Mouse (Mus musculus) forebrain, embryonic 13.5 days (tissue): ENCODE data around the gene Olfr786. TPM values are rescaled to one million over a fixed set of nuclear protein-coding genes. Genes with fewer than 3 reads are reported as not detected.

Experiments
- ATAC-seq: fragments of 200-750 bp; cut with Nextera tagmentation; 2 replicates; pipeline ENCODE4 v1.8.0; 2017
- H3K27ac ChIP-seq: fragments of 300-500 bp; sonication (generic); 2 replicates; pipeline ENCODE4 v1.5.1; 2015; ENCODE audit warnings: inconsistent platforms, mild to moderate bottlenecking, moderate library complexity
- H3K27me3 ChIP-seq: fragments of 300-500 bp; sonication (generic); 2 replicates; pipeline ENCODE4 v1.6.1; 2015; ENCODE audit warnings: mild to moderate bottlenecking, inconsistent platforms
- H3K36me3 ChIP-seq: fragments of 300-500 bp; sonication (generic); 2 replicates; pipeline ENCODE4 v1.6.1; 2015; ENCODE audit warnings: mild to moderate bottlenecking, inconsistent platforms; ENCODE audit not compliant: poor library complexity, severe bottlenecking
- H3K4me1 ChIP-seq: fragments of 300-500 bp; sonication (generic); 2 replicates; pipeline ENCODE4 v1.6.1; 2015; ENCODE audit warnings: inconsistent platforms
- H3K4me2 ChIP-seq: fragments of 300-500 bp; sonication (generic); 2 replicates; pipeline ENCODE4 v1.6.1; 2015; ENCODE audit warnings: inconsistent platforms, mild to moderate bottlenecking, moderate library complexity
- H3K4me3 ChIP-seq: fragments of 300-500 bp; sonication (generic); 2 replicates; pipeline ENCODE4 v1.5.1; 2015; ENCODE audit warnings: mild to moderate bottlenecking, inconsistent platforms
- H3K9ac ChIP-seq: fragments of 300-500 bp; sonication (generic); 2 replicates; pipeline ENCODE4 v1.6.1; 2015; ENCODE audit warnings: mild to moderate bottlenecking, inconsistent platforms
- H3K9me3 ChIP-seq: fragments of 300-500 bp; sonication (generic); replicated peaks from 2 replicates; pipeline ENCODE4 v1.6.1; 2016; ENCODE audit warnings: inconsistent platforms
- WGBS: fragments of 180-500 bp; shearing (Covaris S2); methylation state at CpG from one replicate; pipeline ENCODE4 v1.1.7; 2015; 5-methylcytosine and 5-hydroxymethylcytosine counted together
- polyA plus RNA-seq: library from polyadenylated mRNA; unstranded; fragments of >200 nt; fragmentation: Nextera tagmentation; extraction: Ambion mirVana; gene quantifications from 2 replicates; pipeline ENCODE4 v1.2.1, GENCODE M21; 2015

Olfr786 gene
- polyA plus RNA-seq = not detected in 2 replicates

- Histone ChIP-seq H3K4me2 (no peak within 1 kb of the TSS), H3K9ac (no peak within 1 kb of the TSS), H3K4me3 (no peak within 1 kb of the TSS), H3K27me3 (no peaks in the 10 kb centered on the region), H3K9me3 (no peaks in the 10 kb centered on the region), H3K27ac (no peak within 1 kb of the TSS), H3K4me1 (no peaks in the 10 kb centered on the region), H3K36me3 (no peaks in the 10 kb centered on the region)
- no peak for ATAC-seq
Measured at GRCm38 (mm10) chr10:129427006-129427405, at the start of gene Olfr786. Olfr786 (plus strand) TSS chr10:129427306.

- Histone ChIP-seq H3K36me3 (no peaks in the 10 kb centered on the region), H3K4me3 (no peak within 1 kb of the TSS), H3K4me1 (no peaks in the 10 kb centered on the region), H3K27me3 (no peaks in the 10 kb centered on the region), H3K4me2 (no peak within 1 kb of the TSS), H3K9ac (no peak within 1 kb of the TSS), H3K27ac (no peak within 1 kb of the TSS), H3K9me3 (no peaks in the 10 kb centered on the region)
- no peak for ATAC-seq
Measured at GRCm38 (mm10) chr10:129383783-129384182, 43.3 kb upstream of the Olfr786 start, which contains the start of gene Olfr784. Olfr784 (plus strand) TSS chr10:129384083.

GRCm38 (mm10) chr10:129400892-129401291, 26.2 kb upstream of the Olfr786 start:
- H3K4me1 ChIP-seq = no peaks in the 10 kb centered on the region
- no peak for ATAC-seq
- no peaks in the 10 kb centered on the region for H3K9me3 ChIP-seq
- no peak overlapping the region for H3K27ac ChIP-seq
- H3K4me3 ChIP-seq = no peak overlapping the region
- H3K4me2 ChIP-seq = no peak overlapping the region
- H3K27me3 ChIP-seq = no peaks in the 10 kb centered on the region
- H3K9ac ChIP-seq = no peak overlapping the region
- H3K36me3 ChIP-seq = no peaks in the 10 kb centered on the region
- WGBS = 45% methylated on average over 5 of the region's 5 CpGs

GRCm38 (mm10) chr10:129405126-129405525, 22.0 kb upstream of the Olfr786 start, which contains the start of gene Olfr785:
Olfr785 (plus strand) TSS chr10:129405426.
- no peak for ATAC-seq
- Histone ChIP-seq H3K9me3 (no peaks in the 10 kb centered on the region), H3K9ac (no peak within 1 kb of the TSS), H3K4me3 (no peak within 1 kb of the TSS), H3K27ac (no peak within 1 kb of the TSS), H3K4me2 (no peak within 1 kb of the TSS), H3K4me1 (no peaks in the 10 kb centered on the region), H3K36me3 (no peaks in the 10 kb centered on the region), H3K27me3 (no peaks in the 10 kb centered on the region)
- 83% methylated on average over 2 of the region's 2 CpGs for WGBS

- WGBS = 85% methylated on average over 3 of the region's 3 CpGs
- Histone ChIP-seq H3K4me2 (no peak within 1 kb of the TSS), H3K9me3 (no peaks in the 10 kb centered on the region), H3K27me3 (no peaks in the 10 kb centered on the region), H3K9ac (no peak within 1 kb of the TSS), H3K36me3 (no peaks in the 10 kb centered on the region), H3K4me3 (no peak within 1 kb of the TSS), H3K27ac (no peak within 1 kb of the TSS), H3K4me1 (no peaks in the 10 kb centered on the region)
- ATAC-seq = no peak
Measured at GRCm38 (mm10) chr10:129461562-129461961, 34.5 kb downstream of the Olfr786 start, which contains the start of gene Olfr787. Olfr787 (plus strand) TSS chr10:129461862.

- Histone ChIP-seq H3K4me2 (no peak within 1 kb of the TSS), H3K27me3 (no peaks in the 10 kb centered on the region), H3K9me3 (no peaks in the 10 kb centered on the region), H3K9ac (no peak within 1 kb of the TSS), H3K27ac (no peak within 1 kb of the TSS), H3K4me3 (no peak within 1 kb of the TSS), H3K4me1 (no peaks in the 10 kb centered on the region), H3K36me3 (no peaks in the 10 kb centered on the region)
- ATAC-seq = no peak
Measured at GRCm38 (mm10) chr10:129470698-129471097, 43.6 kb downstream of the Olfr786 start, which contains the start of gene Olfr788. Olfr788 (plus strand) TSS chr10:129470998.

- Histone ChIP-seq H3K4me1 (no peaks in the 10 kb centered on the region), H3K36me3 (no peaks in the 10 kb centered on the region), H3K9ac (no peak overlapping the region), H3K4me3 (no peak overlapping the region), H3K27ac (no peak overlapping the region), H3K4me2 (no peak overlapping the region), H3K9me3 (no peaks in the 10 kb centered on the region), H3K27me3 (no peaks in the 10 kb centered on the region)
- 45% methylated on average over 2 of the region's 2 CpGs for WGBS
- ATAC-seq = no peak
Measured at GRCm38 (mm10) chr10:129473256-129473655, 46.1 kb downstream of the Olfr786 start.

GRCm38 (mm10) chr10:129473723-129474122, 46.6 kb downstream of the Olfr786 start:
- Histone ChIP-seq H3K4me1 (no peaks in the 10 kb centered on the region), H3K27ac (no peak overlapping the region), H3K27me3 (no peaks in the 10 kb centered on the region), H3K4me3 (no peak overlapping the region), H3K36me3 (no peaks in the 10 kb centered on the region), H3K4me2 (no peak overlapping the region), H3K9ac (no peak overlapping the region), H3K9me3 (no peaks in the 10 kb centered on the region)
- no peak for ATAC-seq

- Histone ChIP-seq H3K9me3 (no peaks in the 10 kb centered on the region), H3K4me2 (no peak within 1 kb of the TSS), H3K27ac (no peak within 1 kb of the TSS), H3K9ac (no peak within 1 kb of the TSS), H3K27me3 (no peaks in the 10 kb centered on the region), H3K36me3 (no peaks in the 10 kb centered on the region), H3K4me3 (no peak within 1 kb of the TSS), H3K4me1 (no peaks in the 10 kb centered on the region)
- ATAC-seq = no peak
- WGBS = 68% methylated on average over 2 of the region's 2 CpGs
Measured at GRCm38 (mm10) chr10:129484452-129484851, 57.3 kb downstream of the Olfr786 start, which contains the start of gene Olfr789. Olfr789 (plus strand) TSS chr10:129484752.

Other genes starting within 250 kb of the Olfr786 start
- gene Olfr772, start 249.4 kb upstream of the Olfr786 start, polyA plus RNA-seq = not detected in 2 replicates
- not detected in 2 replicates for gene Olfr773, start 239.9 kb upstream of the Olfr786 start, polyA plus RNA-seq
- gene Olfr774, start 191.1 kb upstream of the Olfr786 start, polyA plus RNA-seq = not detected in 2 replicates
- not detected in 2 replicates for gene Olfr775, start 178.9 kb upstream of the Olfr786 start, polyA plus RNA-seq
- not detected in 2 replicates for gene Olfr776, start 168.2 kb upstream of the Olfr786 start, polyA plus RNA-seq
- not detected in 2 replicates for gene Olfr777, start 155.8 kb upstream of the Olfr786 start, polyA plus RNA-seq
- not detected in 2 replicates for gene Olfr780, start 109.2 kb upstream of the Olfr786 start, polyA plus RNA-seq
- not detected in 2 replicates for gene Olfr781, start 98.5 kb upstream of the Olfr786 start, polyA plus RNA-seq
- gene Olfr782, start 78.5 kb upstream of the Olfr786 start, polyA plus RNA-seq = not detected in 2 replicates
- gene Olfr784, start 43.2 kb upstream of the Olfr786 start, polyA plus RNA-seq = 0.05 and 0.08 TPM in 2 replicates
- not detected in 2 replicates for gene Olfr785, start 21.9 kb upstream of the Olfr786 start, polyA plus RNA-seq
- not detected in 2 replicates for gene Olfr787, start 34.6 kb downstream of the Olfr786 start, polyA plus RNA-seq
- not detected in 2 replicates for gene Olfr788, start 43.7 kb downstream of the Olfr786 start, polyA plus RNA-seq
- gene Olfr789, start 57.4 kb downstream of the Olfr786 start, polyA plus RNA-seq = not detected in 2 replicates
- not detected in 2 replicates for gene Olfr790, start 71.2 kb downstream of the Olfr786 start, polyA plus RNA-seq
- gene Olfr791, start 94.5 kb downstream of the Olfr786 start, polyA plus RNA-seq = not detected in 2 replicates
- not detected in 2 replicates for gene Olfr792, start 111.9 kb downstream of the Olfr786 start, polyA plus RNA-seq
- not detected in 2 replicates for gene Olfr794, start 140.3 kb downstream of the Olfr786 start, polyA plus RNA-seq
- not detected in 2 replicates for gene Olfr796, start 185.3 kb downstream of the Olfr786 start, polyA plus RNA-seq
- gene Olfr798, start 200.6 kb downstream of the Olfr786 start, polyA plus RNA-seq = not detected in 2 replicates
- not detected in 2 replicates for gene Olfr799, start 210.2 kb downstream of the Olfr786 start, polyA plus RNA-seq
- gene Olfr800, start 230.4 kb downstream of the Olfr786 start, polyA plus RNA-seq = not detected in 2 replicates
- gene Olfr801, start 246.6 kb downstream of the Olfr786 start, polyA plus RNA-seq = not detected in 2 replicates